Mouse (Mus musculus): ENCODE data around the gene Henmt1.

- TF ChIP-seq GATA1 (IDR thresholded peaks at IDR 0.05; ENCODE audit: borderline replicate concordance, low read length) (no peak), FLI1 (IDR thresholded peaks at IDR 0.05; ENCODE audit: low read length) (no peak)
Observed at GRCm38 (mm10) chr3:108961226-108961625, 21.6 kb downstream of the Henmt1 start.
